Mouse (Mus musculus) fat pad, adult 2 months (tissue): ENCODE measurements around the gene Olfr26.
"Not testable (repeated sequence)": the region's sequence is repeated elsewhere in the genome, so short reads cannot be mapped to it uniquely, and the experiment has no call there.

Experiments used
- DNase-seq: peaks from one replicate; pipeline ENCODE4 v3.0.0-alpha.2; 2011; ENCODE audit warnings: low read depth, low spot score; ENCODE audit errors: extremely low read depth

Olfr26 gene

DNA sequence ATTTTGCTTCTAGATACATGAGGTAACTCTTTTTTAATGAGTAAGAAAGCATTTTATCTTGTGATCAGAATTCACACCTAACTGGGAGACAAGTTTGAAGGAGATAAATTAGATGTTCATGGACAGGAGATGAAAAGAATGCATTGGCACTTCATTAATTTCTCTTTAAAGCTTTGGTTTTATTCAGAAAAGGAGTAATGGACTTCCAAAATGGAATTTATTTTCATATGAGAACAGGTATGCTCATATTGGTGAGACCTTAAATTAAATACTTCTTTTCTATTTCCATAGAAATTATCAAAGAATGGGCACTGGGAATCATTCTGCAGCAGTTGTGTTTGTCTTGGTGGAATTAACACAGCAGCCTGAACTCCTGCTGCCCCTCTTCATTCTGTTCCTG, at the start of gene Olfr26:
Gene Olfr26 (plus strand): TSS at position 301 of the 400 bp plus-strand sequence.
- DNase-seq, result no peak

- DNase-seq, result peak; percentile 36
These were observed 49.2 kb upstream of the Olfr26 start for GRCm38 (mm10) chr9:38805696-38806095.

DNA sequence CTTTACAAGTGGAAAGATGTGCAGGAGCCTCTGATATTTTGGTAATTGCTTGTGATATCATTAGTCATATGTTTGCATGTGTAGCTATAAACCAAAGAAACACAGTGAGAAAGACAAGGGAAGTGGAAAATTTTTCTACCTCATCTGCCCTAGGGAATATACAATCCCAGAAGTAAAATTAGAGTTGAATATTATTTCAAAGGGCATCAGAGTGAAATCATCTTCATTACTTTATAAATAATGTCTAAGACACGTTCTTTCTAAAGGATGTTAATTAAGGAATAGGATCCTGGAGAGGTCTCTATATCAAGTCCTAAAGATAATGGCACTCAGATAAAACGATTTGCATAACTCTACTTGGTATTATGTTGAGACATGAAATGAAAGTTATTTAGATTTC, 40.5 kb upstream of the Olfr26 start, which contains the start of gene Olfr922:
Gene Olfr922 (plus strand): TSS at position 301 of the 400 bp plus-strand sequence.
- no peak for DNase-seq

DNA sequence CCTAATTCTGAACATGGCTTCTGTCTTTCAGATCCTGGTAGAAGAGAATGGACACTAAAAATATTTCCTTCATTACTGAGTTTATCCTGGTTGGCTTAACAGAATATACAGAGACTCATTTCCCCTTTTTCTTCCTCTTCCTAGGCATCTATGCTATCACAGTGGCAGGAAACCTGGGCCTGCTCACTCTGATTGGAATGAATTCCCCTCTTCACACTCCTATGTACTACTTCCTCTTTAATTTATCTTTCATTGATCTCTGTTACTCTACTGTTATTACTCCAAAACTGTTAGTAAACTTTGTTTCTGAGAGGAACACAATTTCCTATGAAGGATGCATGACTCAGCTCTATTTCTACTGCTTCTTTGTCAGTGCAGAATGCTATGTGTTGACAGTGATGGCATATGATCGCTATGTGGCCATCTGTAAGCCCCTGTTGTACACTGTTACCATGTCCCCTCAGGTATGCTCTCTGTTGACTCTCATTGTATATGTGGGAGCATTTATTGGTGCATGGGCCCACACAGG, 39.3 kb upstream of the Olfr26 start:
- DNase-seq, result no peak

- DNase-seq, result no peak
These were observed 28.6 kb upstream of the Olfr26 start, which contains the start of gene Olfr923 for GRCm38 (mm10) chr9:38826245-38826644. Gene Olfr923, plus strand, starts transcription at chr9:38826545.

DNA sequence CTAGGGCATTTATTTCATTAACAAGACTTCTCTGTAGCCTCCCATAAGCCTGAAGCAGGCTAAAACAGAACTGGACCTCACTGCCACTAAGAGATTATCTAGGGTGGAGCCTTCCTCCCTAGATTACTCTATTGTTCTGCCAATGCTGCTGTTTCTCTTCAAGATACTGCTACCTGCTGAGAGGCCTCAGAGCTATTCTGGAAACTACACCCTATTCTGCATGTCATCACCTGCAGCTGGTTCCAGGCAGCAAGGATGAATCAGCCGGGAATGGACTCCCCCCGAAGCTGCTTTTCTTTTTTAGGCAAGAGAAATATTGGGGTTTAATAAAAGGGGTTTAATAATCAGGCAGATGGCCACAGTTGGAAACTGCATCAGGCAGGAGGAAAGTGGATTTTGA, 21.8 kb upstream of the Olfr26 start:
- no peak for DNase-seq

DNA sequence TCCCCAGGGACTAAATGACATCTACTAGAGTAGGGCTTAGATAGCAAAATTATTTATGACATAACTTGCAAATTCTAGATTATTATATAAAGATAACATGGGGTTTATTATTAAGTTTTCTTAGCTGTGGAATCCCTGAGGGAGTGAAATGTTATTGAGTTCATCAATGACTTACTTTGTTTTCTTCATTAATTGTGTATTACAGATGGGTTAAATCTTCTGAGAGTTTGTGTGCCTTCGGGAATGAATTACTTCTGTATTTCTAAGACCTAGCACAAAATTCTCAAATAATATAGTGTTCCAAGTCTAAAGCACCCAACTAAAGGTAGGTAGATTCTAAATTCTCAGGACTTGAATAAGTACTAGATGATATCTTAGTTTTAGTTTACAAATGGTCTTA, 10.7 kb upstream of the Olfr26 start, which contains the start of gene Olfr924:
Gene Olfr924 (plus strand): TSS at position 301 of the 400 bp plus-strand sequence.
- no peak for DNase-seq

DNA sequence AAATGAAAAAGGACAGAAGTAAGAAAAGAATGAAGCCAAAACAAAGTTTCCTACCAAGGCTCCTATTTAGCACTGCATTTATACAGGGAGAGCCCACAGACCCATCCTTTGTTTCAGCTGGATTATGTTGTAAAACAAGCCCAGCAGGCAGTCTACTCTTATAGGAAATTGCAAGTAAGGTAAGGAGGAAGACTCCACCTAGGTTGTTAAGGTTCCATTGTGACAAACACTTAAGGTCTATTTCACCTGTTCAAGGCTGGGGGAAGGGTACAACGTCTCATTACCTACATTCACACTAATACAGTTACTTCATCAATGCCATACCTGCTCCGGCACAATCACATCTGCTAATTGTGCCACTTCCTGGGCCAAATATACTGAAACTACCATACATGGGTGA, 20.0 kb downstream of the Olfr26 start:
- not testable (repeated sequence) for DNase-seq

GRCm38 (mm10) chr9:38876826-38877225, 22.0 kb downstream of the Olfr26 start, which contains the start of gene Olfr926:
Gene Olfr926, plus strand, starts transcription at chr9:38877126.
- no peak for DNase-seq
